Mouse (Mus musculus): ENCODE data around the gene Leng8. TPM values are rescaled to one million over a fixed set of nuclear protein-coding genes. Genes with fewer than 3 reads are reported as not detected.
"Not testable (repeated sequence)": the region's sequence is repeated elsewhere in the genome, so short reads cannot be mapped to it uniquely, and the experiment has no call there.

Gene Leng8
- polyA plus RNA-seq, 1 experiment = 372 TPM

- peaks cover 14% of the 10 kb centered on the region for H3K4me1 ChIP-seq (ENCODE audit: control insufficient read depth, insufficient read depth, insufficient read length, low read length)
- WGBS = 70% methylated on average over 5 of the region's 5 CpGs
- H3K27ac ChIP-seq (ENCODE audit: insufficient read depth, low read depth, low read length) = no peak overlapping the region
- H3K27me3 ChIP-seq (ENCODE audit: control insufficient read depth, insufficient read depth, low read length) = no peaks in the 10 kb centered on the region
- H3K36me3 ChIP-seq (ENCODE audit: control insufficient read depth, insufficient read depth, low read length) = peaks cover 19% of the 10 kb centered on the region
- TF ChIP-seq CTCF (IDR thresholded peaks at IDR 0.05; ENCODE audit: extremely low read depth, insufficient read length, insufficient replicate concordance, low read depth, low read length) (no peak), POLR2A (IDR thresholded peaks at IDR 0.05; ENCODE audit: low read depth, low read length) (no peak)
- H3K4me3 ChIP-seq (ENCODE audit: low read depth, low read length) = no peak overlapping the region
Observed at GRCm38 (mm10) chr7:4154356-4154755, 17.5 kb downstream of the Leng8 start.

- Histone ChIP-seq H3K36me3 (ENCODE audit: control insufficient read depth, insufficient read depth, low read length) (peaks cover 19% of the 10 kb centered on the region), H3K27me3 (ENCODE audit: control insufficient read depth, insufficient read depth, low read length) (no peaks in the 10 kb centered on the region), H3K27ac (ENCODE audit: insufficient read depth, low read depth, low read length) (no peak overlapping the region), H3K4me3 (ENCODE audit: low read depth, low read length) (no peak overlapping the region), H3K4me1 (ENCODE audit: control insufficient read depth, insufficient read depth, insufficient read length, low read length) (peaks cover 14% of the 10 kb centered on the region)
- no peak for TF ChIP-seq CTCF (IDR thresholded peaks at IDR 0.05; ENCODE audit: extremely low read depth, insufficient read length, insufficient replicate concordance, low read depth, low read length)
- no peak for TF ChIP-seq POLR2A (IDR thresholded peaks at IDR 0.05; ENCODE audit: low read depth, low read length)
- 72% methylated on average over 4 of the region's 4 CpGs for WGBS
Observed at GRCm38 (mm10) chr7:4154976-4155375, 18.1 kb downstream of the Leng8 start.

- not testable (repeated sequence) for H3K27me3 ChIP-seq (ENCODE audit: control insufficient read depth, insufficient read depth, low read length); H3K4me3 ChIP-seq (ENCODE audit: low read depth, low read length); H3K27ac ChIP-seq (ENCODE audit: insufficient read depth, low read depth, low read length); H3K4me1 ChIP-seq (ENCODE audit: control insufficient read depth, insufficient read depth, insufficient read length, low read length)
- H3K36me3 ChIP-seq (ENCODE audit: control insufficient read depth, insufficient read depth, low read length) = peaks cover 12% of the 10 kb centered on the region; the same call in 1 of the 2 replicates
- 90% methylated on average over 4 of the region's 4 CpGs for WGBS
Observed at GRCm38 (mm10) chr7:4161596-4161995, 24.8 kb downstream of the Leng8 start.

- H3K4me3 ChIP-seq (ENCODE audit: low read depth, low read length) = peak overlapping the region; percentile 79
- WGBS = 4% methylated on average over 11 of the region's 11 CpGs
- peaks cover 5% of the 10 kb centered on the region; the same call in 1 of the 2 replicates for H3K4me1 ChIP-seq (ENCODE audit: control insufficient read depth, insufficient read depth, insufficient read length, low read length)
- peaks cover 7% of the 10 kb centered on the region; the same call in 1 of the 2 replicates for H3K36me3 ChIP-seq (ENCODE audit: control insufficient read depth, insufficient read depth, low read length)
- H3K27me3 ChIP-seq (ENCODE audit: control insufficient read depth, insufficient read depth, low read length) = no peaks in the 10 kb centered on the region
- H3K27ac ChIP-seq (ENCODE audit: insufficient read depth, low read depth, low read length) = peak overlapping the region; percentile 97
- TF ChIP-seq CTCF (IDR thresholded peaks at IDR 0.05; ENCODE audit: extremely low read depth, insufficient read length, insufficient replicate concordance, low read depth, low read length) (no peak), POLR2A (IDR thresholded peaks at IDR 0.05; ENCODE audit: low read depth, low read length) (peak; percentile 48; the same call in 1 of the 2 replicates)
Observed at GRCm38 (mm10) chr7:4163571-4164072, 26.8 kb downstream of the Leng8 start.

GRCm38 (mm10) chr7:4164090-4164910 is 27.5 kb downstream of the Leng8 start, which contains the start of gene Cdc42ep5:
Gene Cdc42ep5, minus strand, starts transcription at chr7:4164860.
- no peak for TF ChIP-seq CTCF (IDR thresholded peaks at IDR 0.05; ENCODE audit: extremely low read depth, insufficient read length, insufficient replicate concordance, low read depth, low read length)
- 0 out of 2 replicates have a peak, but pooled peaks have one; percentile 17 for TF ChIP-seq POLR2A (IDR thresholded peaks at IDR 0.05; ENCODE audit: low read depth, low read length)
- WGBS = 2% methylated on average over 19 of the region's 20 CpGs
- peaks cover 5% of the 10 kb centered on the region; the same call in 1 of the 2 replicates for H3K4me1 ChIP-seq (ENCODE audit: control insufficient read depth, insufficient read depth, insufficient read length, low read length)
- peak within 1 kb of the TSS; percentile 79 for H3K4me3 ChIP-seq (ENCODE audit: low read depth, low read length)
- no peaks in the 10 kb centered on the region for H3K27me3 ChIP-seq (ENCODE audit: control insufficient read depth, insufficient read depth, low read length)
- peaks cover 7% of the 10 kb centered on the region; the same call in 1 of the 2 replicates for H3K36me3 ChIP-seq (ENCODE audit: control insufficient read depth, insufficient read depth, low read length)
- peak within 1 kb of the TSS; percentile 97 for H3K27ac ChIP-seq (ENCODE audit: insufficient read depth, low read depth, low read length)

- H3K4me3 ChIP-seq (ENCODE audit: low read depth, low read length) = peak overlapping the region; percentile 59
- H3K27me3 ChIP-seq (ENCODE audit: control insufficient read depth, insufficient read depth, low read length) = no peaks in the 10 kb centered on the region
- H3K27ac ChIP-seq (ENCODE audit: insufficient read depth, low read depth, low read length) = peak overlapping the region; percentile 89
- no peak for TF ChIP-seq POLR2A (IDR thresholded peaks at IDR 0.05; ENCODE audit: low read depth, low read length)
- TF ChIP-seq CTCF (IDR thresholded peaks at IDR 0.05; ENCODE audit: extremely low read depth, insufficient read length, insufficient replicate concordance, low read depth, low read length) = no peak
- 5% methylated on average over 3 of the region's 3 CpGs for WGBS
- H3K4me1 ChIP-seq (ENCODE audit: control insufficient read depth, insufficient read depth, insufficient read length, low read length) = peaks cover 5% of the 10 kb centered on the region; the same call in 1 of the 2 replicates
- peaks cover 7% of the 10 kb centered on the region; the same call in 1 of the 2 replicates for H3K36me3 ChIP-seq (ENCODE audit: control insufficient read depth, insufficient read depth, low read length)
Observed at GRCm38 (mm10) chr7:4165286-4165685, 28.4 kb downstream of the Leng8 start.

GRCm38 (mm10) chr7:4167098-4167497 is 30.3 kb downstream of the Leng8 start:
- H3K36me3 ChIP-seq (ENCODE audit: control insufficient read depth, insufficient read depth, low read length) = 0 out of 2 replicates have a peak, but pooled peaks cover 3% of the 10 kb centered on the region
- peak overlapping the region; percentile 57 for H3K27ac ChIP-seq (ENCODE audit: insufficient read depth, low read depth, low read length)
- peaks cover 12% of the 10 kb centered on the region; the same call in 1 of the 2 replicates for H3K4me1 ChIP-seq (ENCODE audit: control insufficient read depth, insufficient read depth, insufficient read length, low read length)
- TF ChIP-seq CTCF (IDR thresholded peaks at IDR 0.05; ENCODE audit: extremely low read depth, insufficient read length, insufficient replicate concordance, low read depth, low read length) (no peak), POLR2A (IDR thresholded peaks at IDR 0.05; ENCODE audit: low read depth, low read length) (no peak)
- no peaks in the 10 kb centered on the region for H3K27me3 ChIP-seq (ENCODE audit: control insufficient read depth, insufficient read depth, low read length)
- no peak overlapping the region for H3K4me3 ChIP-seq (ENCODE audit: low read depth, low read length)
